In the genomic region with DNA sequence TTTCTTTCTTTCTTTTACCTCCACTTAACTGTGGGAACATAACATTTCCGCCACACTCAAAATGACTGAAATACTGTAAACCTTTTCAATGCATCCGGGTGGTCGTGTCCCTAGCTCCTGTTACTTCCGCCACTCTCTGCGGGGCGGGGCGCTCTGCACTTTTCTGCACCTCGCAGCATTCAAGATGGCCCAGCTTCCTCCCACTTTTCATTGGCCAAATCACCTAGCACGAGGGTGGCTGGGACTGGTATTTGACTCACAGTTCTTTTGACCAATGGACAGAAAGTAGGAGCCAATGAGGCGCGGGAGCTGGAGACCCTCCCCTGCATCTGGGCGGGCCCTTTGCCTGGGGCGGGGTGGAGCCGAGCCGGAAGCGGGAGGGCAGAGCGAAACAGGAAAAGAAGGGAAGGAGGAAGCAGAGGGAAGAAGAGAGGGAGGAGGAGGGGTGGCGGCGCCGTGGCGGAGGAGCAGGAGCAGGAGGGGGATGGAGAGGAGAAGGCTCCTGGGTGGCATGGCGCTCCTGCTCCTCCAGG, we compare ENCODE assay signal across 8 mouse cellular contexts. TPM values are rescaled to one million over a fixed set of nuclear protein-coding genes. Genes with fewer than 3 reads are reported as not detected.
A peak's percentile ranks its signal among the peaks of the same experiment; 100 is the strongest.
DNase-seq lines count a peak whose midpoint lies in the region; ATAC-seq and TF ChIP-seq lines count a peak whose summit lies in the region.

A gene (plus strand): TSS at position 365 of the 533 bp plus-strand sequence.

- H3K36me3 ChIP-seq in embryonic facial prominence, embryonic 15.5 days, result peaks cover 27% of the 10 kb centered on the region
- H3K36me3 ChIP-seq in limb, embryonic 14.5 days (ENCODE audit: control insufficient read depth, insufficient read depth, low read length), result peaks cover 23% of the 10 kb centered on the region
- peaks cover 9% of the 10 kb centered on the region for H3K36me3 ChIP-seq in midbrain, postnatal 0 days (ENCODE audit: insufficient read depth, low read length)

- peak; percentile 99 for ATAC-seq in embryonic facial prominence, embryonic 15.5 days (ENCODE audit: insufficient number of reproducible peaks, low FRiP score, low TSS enrichment, low read depth)
- peak; percentile 99 for ATAC-seq in limb, embryonic 14.5 days (ENCODE audit: low FRiP score, low read depth)
- peak; percentile 98 for ATAC-seq in midbrain, postnatal 0 days (ENCODE audit: low FRiP score)

- TF ChIP-seq POLR2A in bone marrow, adult 2 months (IDR thresholded peaks at IDR 0.05; ENCODE audit: borderline replicate concordance, control insufficient read depth, low read depth, low read length), result peak; percentile 84; the same call in 1 of the 2 replicates
- 0 out of 2 replicates have a peak, but pooled peaks have one; percentile 45 for TF ChIP-seq POLR2A in limb, embryonic 14.5 days (IDR thresholded peaks at IDR 0.05; ENCODE audit: borderline replicate concordance, extremely low read depth, insufficient read depth, insufficient read length)

- TF ChIP-seq CTCF in bone marrow, adult 2 months (IDR thresholded peaks at IDR 0.05; ENCODE audit: control insufficient read depth, insufficient read depth, low read length), result no peak
- no peak for TF ChIP-seq CTCF in midbrain, postnatal 0 days (IDR thresholded peaks at IDR 0.05)

- H3K4me3 ChIP-seq in bone marrow, adult 2 months (replicated peaks; ENCODE audit: control insufficient read depth, low read depth, low read length), result peak within 1 kb of the TSS; percentile 91
- peak within 1 kb of the TSS; percentile 99 for H3K4me3 ChIP-seq in embryonic facial prominence, embryonic 15.5 days (replicated peaks)
- H3K4me3 ChIP-seq in limb, embryonic 14.5 days (replicated peaks; ENCODE audit: low read length), result peak within 1 kb of the TSS; percentile 80
- peak within 1 kb of the TSS; percentile 88 for H3K4me3 ChIP-seq in midbrain, postnatal 0 days (ENCODE audit: low read depth, low read length)

- DNase-seq in 416B (ENCODE audit: low read depth), result peak; percentile 100
- peak; percentile 99 for DNase-seq in heart, adult 8-10 months (ENCODE audit: low spot score)
- DNase-seq in kidney, adult 9 months, result peak; percentile 100
- DNase-seq in limb, embryonic 14.5 days (ENCODE audit: low spot score), result peak; percentile 99
- DNase-seq in midbrain, postnatal 0 days (ENCODE audit: low spot score), result peak; percentile 99
- peak; percentile 84 to 87 for DNase-seq in spleen, postnatal 14 days (ENCODE audit: low spot score in 2 of 2)

- peak within 1 kb of the TSS; percentile 76 for H3K27ac ChIP-seq in bone marrow, adult 2 months (ENCODE audit: control insufficient read depth, insufficient read depth, low read depth, low read length, poor library complexity)
- H3K27ac ChIP-seq in embryonic facial prominence, embryonic 15.5 days (replicated peaks), result peak within 1 kb of the TSS; percentile 78
- no peak within 1 kb of the TSS for H3K27ac ChIP-seq in limb, embryonic 14.5 days (replicated peaks; ENCODE audit: low read depth, low read length)
- peak within 1 kb of the TSS; percentile 62 for H3K27ac ChIP-seq in midbrain, postnatal 0 days (ENCODE audit: low read depth, low read length)

- WGBS in bone marrow, adult 2 months, result under 1% methylated on average over 22 of the region's 22 CpGs
- WGBS in embryonic facial prominence, embryonic 15.5 days, result under 1% methylated on average over 22 of the region's 22 CpGs
- under 1% methylated on average over 19 of the region's 22 CpGs for WGBS in limb, embryonic 14.5 days
- WGBS in midbrain, postnatal 0 days, result 0% methylated on average over 22 of the region's 22 CpGs

- H3K9ac ChIP-seq in embryonic facial prominence, embryonic 15.5 days, result peak within 1 kb of the TSS; percentile 80
- peak within 1 kb of the TSS; percentile 77 for H3K9ac ChIP-seq in limb, embryonic 14.5 days (ENCODE audit: low read depth, low read length, severe bottlenecking)
- peak within 1 kb of the TSS; percentile 91 for H3K9ac ChIP-seq in midbrain, postnatal 0 days (replicated peaks; ENCODE audit: low read length, poor library complexity, severe bottlenecking)

- H3K27me3 ChIP-seq in embryonic facial prominence, embryonic 15.5 days, result no peaks in the 10 kb centered on the region
- H3K27me3 ChIP-seq in limb, embryonic 14.5 days (ENCODE audit: control insufficient read depth, insufficient read depth, low read length), result no peaks in the 10 kb centered on the region
- H3K27me3 ChIP-seq in midbrain, postnatal 0 days (ENCODE audit: insufficient read depth, low read length), result no peaks in the 10 kb centered on the region

- peaks cover 2% of the 10 kb centered on the region; the same call in 1 of the 2 replicates for H3K4me1 ChIP-seq in bone marrow, adult 2 months (ENCODE audit: control insufficient read depth, insufficient read depth, low read length)
- peaks cover 22% of the 10 kb centered on the region for H3K4me1 ChIP-seq in embryonic facial prominence, embryonic 15.5 days
- H3K4me1 ChIP-seq in limb, embryonic 14.5 days (ENCODE audit: control insufficient read depth, insufficient read depth, low read length), result peaks cover 10% of the 10 kb centered on the region; the same call in 1 of the 2 replicates
- H3K4me1 ChIP-seq in midbrain, postnatal 0 days (ENCODE audit: insufficient read depth, low read length), result no peaks in the 10 kb centered on the region

- peak within 1 kb of the TSS; percentile 71 for H3K4me2 ChIP-seq in embryonic facial prominence, embryonic 15.5 days (replicated peaks)
- H3K4me2 ChIP-seq in limb, embryonic 14.5 days (replicated peaks; ENCODE audit: low read depth, low read length, severe bottlenecking), result peak within 1 kb of the TSS; percentile 88
- H3K4me2 ChIP-seq in midbrain, postnatal 0 days (ENCODE audit: low read depth, low read length, poor library complexity, severe bottlenecking), result peak within 1 kb of the TSS; percentile 88

- no peaks in the 10 kb centered on the region for H3K9me3 ChIP-seq in embryonic facial prominence, embryonic 15.5 days (replicated peaks)
- no peaks in the 10 kb centered on the region for H3K9me3 ChIP-seq in limb, embryonic 14.5 days (ENCODE audit: control insufficient read depth, low read length)
- no peaks in the 10 kb centered on the region for H3K9me3 ChIP-seq in midbrain, postnatal 0 days (ENCODE audit: low read length)

RNA-seq across cellular contexts. Expression of the gene that starts here (rescaled TPM):
- polyA plus RNA-seq in bone marrow, adult 2 months (2011; ENCODE audit: insufficient read depth, insufficient read length, low replicate concordance, missing spikeins), result 15.8 and 29.3 TPM in 2 replicates
- 50.1 and 55.2 TPM in 2 replicates for polyA plus RNA-seq in embryonic facial prominence, embryonic 15.5 days (2015; fragmentation: Nextera tagmentation; extraction: Ambion mirVana)
- 10 to 100 TPM; 46.6 to 60.7 (median 56.0) TPM for total RNA-seq in heart, adult 8-10 months (2022)
- 44.0 and 54.1 TPM in 2 replicates for polyA plus RNA-seq in limb, embryonic 14.5 days (2012; rRNA removed)
- 42.6 and 43.8 TPM in 2 replicates for polyA plus RNA-seq in limb, embryonic 14.5 days (2014; fragmentation: Nextera tagmentation; extraction: Ambion mirVana)
- total RNA-seq in midbrain, postnatal 0 days (2014; rRNA removed), result 44.2 and 44.8 TPM in 2 replicates
- 27.1 and 27.8 TPM in 2 replicates for polyA plus RNA-seq in midbrain, postnatal 0 days (2015; fragmentation: Nextera tagmentation; extraction: Ambion mirVana)
